Mouse (Mus musculus) stomach, embryonic 16.5 days (tissue): ENCODE data around the gene Tceanc. TPM values are rescaled to one million over a fixed set of nuclear protein-coding genes. Genes with fewer than 3 reads are reported as not detected.

Source experiments
- ATAC-seq: fragments of 200-750 bp; cut with Nextera tagmentation; 2 replicates; pipeline ENCODE4 v1.8.0; 2017; ENCODE audit warnings: moderate number of reproducible peaks, moderate TSS enrichment; ENCODE audit not compliant: insufficient read depth, low FRiP score
- H3K27ac ChIP-seq: fragments of 300-500 bp; sonication (generic); 2 replicates; pipeline ENCODE4 v1.5.1; 2014; ENCODE audit warnings: low read length
- H3K27me3 ChIP-seq: fragments of 300-500 bp; sonication (generic); 2 replicates; pipeline ENCODE4 v1.6.1; 2014; ENCODE audit warnings: low read length, control low read depth, mixed read lengths; ENCODE audit not compliant: control insufficient read depth, insufficient read depth
- H3K36me3 ChIP-seq: fragments of 300-500 bp; sonication (generic); 2 replicates; pipeline ENCODE4 v1.6.1; 2014; ENCODE audit warnings: low read length; ENCODE audit not compliant: control insufficient read depth, insufficient read depth
- H3K4me1 ChIP-seq: fragments of 300-500 bp; sonication (generic); 2 replicates; pipeline ENCODE4 v1.6.1; 2014; ENCODE audit warnings: low read length, control low read depth, mixed read lengths; ENCODE audit not compliant: control insufficient read depth, insufficient read depth
- H3K4me2 ChIP-seq: fragments of 300-500 bp; sonication (generic); 2 replicates; pipeline ENCODE4 v1.6.1; 2014; ENCODE audit warnings: low read depth, low read length, mixed read lengths
- H3K4me3 ChIP-seq: fragments of 300-500 bp; sonication (generic); replicated peaks from 2 replicates; pipeline ENCODE4 v1.5.1; 2014; ENCODE audit warnings: mild to moderate bottlenecking, low read length
- H3K9ac ChIP-seq: fragments of 300-500 bp; sonication (generic); 2 replicates; pipeline ENCODE4 v1.6.1; 2014; ENCODE audit warnings: low read length
- H3K9me3 ChIP-seq: fragments of 300-500 bp; sonication (generic); replicated peaks from 2 replicates; pipeline ENCODE4 v1.6.1; 2016; ENCODE audit warnings: low read length, control low read depth; ENCODE audit not compliant: control insufficient read depth
- WGBS: fragments of 180-500 bp; shearing (Covaris S2); extraction: QIAGEN DNeasy Blood & Tissue Kit; methylation state at CpG from one replicate; pipeline ENCODE4 v1.1.7; 2014; 5-methylcytosine and 5-hydroxymethylcytosine counted together
- polyA plus RNA-seq: library from polyadenylated mRNA; unstranded; fragments of >200 nt; fragmentation: Nextera tagmentation; extraction: Ambion mirVana; gene quantifications from 2 replicates; pipeline ENCODE4 v1.2.1, GENCODE M21; 2015

Gene Tceanc
- polyA plus RNA-seq, 1 experiment from 2014 or later: 5.4 TPM

GRCm38 (mm10) chrX:166509761-166510738, 8.3 kb downstream of the Tceanc start:
- ATAC-seq: peak; percentile 99

GRCm38 (mm10) chrX:166504421-166504820, 13.9 kb downstream of the Tceanc start:
- H3K9me3 ChIP-seq: no peaks in the 10 kb centered on the region
- H3K27ac ChIP-seq: no peak overlapping the region
- H3K27me3 ChIP-seq: no peaks in the 10 kb centered on the region; the same call in 1 of the 2 replicates
- H3K9ac ChIP-seq: no peak overlapping the region
- 27% methylated on average over 1 of the region's 2 CpGs for WGBS
- no peak overlapping the region for H3K4me3 ChIP-seq
- H3K36me3 ChIP-seq: no peaks in the 10 kb centered on the region
- ATAC-seq: no peak
- H3K4me1 ChIP-seq: no peaks in the 10 kb centered on the region
- H3K4me2 ChIP-seq: no peak overlapping the region

More at GRCm38 (mm10) chrX:166509761-166510738, 8.3 kb downstream of the Tceanc start:
- WGBS: 17% methylated on average over 65 of the region's 65 CpGs
- H3K9me3 ChIP-seq: no peaks in the 10 kb centered on the region
- peak overlapping the region; percentile 83 for H3K9ac ChIP-seq
- H3K4me1 ChIP-seq: no peaks in the 10 kb centered on the region
- H3K4me2 ChIP-seq: peak overlapping the region; percentile 49
- peak overlapping the region; percentile 61 for H3K4me3 ChIP-seq
- H3K27me3 ChIP-seq: no peaks in the 10 kb centered on the region; the same call in 1 of the 2 replicates
- H3K36me3 ChIP-seq: no peaks in the 10 kb centered on the region
- H3K27ac ChIP-seq: peak overlapping the region; percentile 98

- 85% methylated on average over 1 of the region's 1 CpGs for WGBS
- H3K9ac ChIP-seq: no peak overlapping the region
- ATAC-seq: no peak
- no peaks in the 10 kb centered on the region for H3K36me3 ChIP-seq
- H3K4me1 ChIP-seq: no peaks in the 10 kb centered on the region
- H3K27ac ChIP-seq: no peak overlapping the region
- no peaks in the 10 kb centered on the region; the same call in 1 of the 2 replicates for H3K27me3 ChIP-seq
- no peak overlapping the region for H3K4me2 ChIP-seq
- no peak overlapping the region for H3K4me3 ChIP-seq
- no peaks in the 10 kb centered on the region for H3K9me3 ChIP-seq
Measured at GRCm38 (mm10) chrX:166499496-166500190, 18.7 kb downstream of the Tceanc start.

GRCm38 (mm10) chrX:166497771-166498170, 20.6 kb downstream of the Tceanc start:
- Histone ChIP-seq H3K27me3 (no peaks in the 10 kb centered on the region; the same call in 1 of the 2 replicates), H3K27ac (no peak overlapping the region), H3K9me3 (no peaks in the 10 kb centered on the region), H3K4me2 (no peak overlapping the region), H3K9ac (no peak overlapping the region), H3K4me3 (no peak overlapping the region), H3K36me3 (no peaks in the 10 kb centered on the region), H3K4me1 (no peaks in the 10 kb centered on the region)
- ATAC-seq: no peak
- 82% methylated on average over 4 of the region's 4 CpGs for WGBS

GRCm38 (mm10) chrX:166495052-166495451, 23.3 kb downstream of the Tceanc start:
- no peak overlapping the region for H3K9ac ChIP-seq
- no peak overlapping the region for H3K4me3 ChIP-seq
- no peaks in the 10 kb centered on the region; the same call in 1 of the 2 replicates for H3K27me3 ChIP-seq
- no peaks in the 10 kb centered on the region for H3K4me1 ChIP-seq
- no peak overlapping the region for H3K27ac ChIP-seq
- no peaks in the 10 kb centered on the region for H3K9me3 ChIP-seq
- 88% methylated on average over 2 of the region's 2 CpGs for WGBS
- no peaks in the 10 kb centered on the region for H3K36me3 ChIP-seq
- no peak overlapping the region for H3K4me2 ChIP-seq
- ATAC-seq: no peak

GRCm38 (mm10) chrX:166479365-166479983, 38.9 kb downstream of the Tceanc start, which contains the start of gene Rab9:
Gene Rab9 (minus strand): TSS chrX:166479867.
- Histone ChIP-seq H3K4me2 (peak within 1 kb of the TSS; percentile 61), H3K9ac (peak within 1 kb of the TSS; percentile 83), H3K36me3 (no peaks in the 10 kb centered on the region), H3K27me3 (0 out of 2 replicates have a peak, but pooled peaks cover 4% of the 10 kb centered on the region), H3K4me3 (peak within 1 kb of the TSS; percentile 56), H3K4me1 (no peaks in the 10 kb centered on the region), H3K27ac (peak within 1 kb of the TSS; percentile 86), H3K9me3 (no peaks in the 10 kb centered on the region)
- WGBS: 12% methylated on average over 35 of the region's 41 CpGs
- ATAC-seq: peak; percentile 98

- Histone ChIP-seq H3K36me3 (no peaks in the 10 kb centered on the region), H3K9me3 (no peaks in the 10 kb centered on the region), H3K9ac (peak overlapping the region; percentile 83), H3K27me3 (0 out of 2 replicates have a peak, but pooled peaks cover 2% of the 10 kb centered on the region), H3K4me1 (no peaks in the 10 kb centered on the region), H3K27ac (peak overlapping the region; percentile 86), H3K4me2 (peak overlapping the region; percentile 61), H3K4me3 (peak overlapping the region; percentile 56)
- no peak for ATAC-seq
- 17% methylated on average over 28 of the region's 28 CpGs for WGBS
Measured at GRCm38 (mm10) chrX:166478631-166479364, 39.6 kb downstream of the Tceanc start.

- no peaks in the 10 kb centered on the region for H3K36me3 ChIP-seq
- no peaks in the 10 kb centered on the region for H3K27me3 ChIP-seq
- H3K9ac ChIP-seq: no peak overlapping the region
- no peaks in the 10 kb centered on the region for H3K9me3 ChIP-seq
- 55% methylated on average over 6 of the region's 6 CpGs for WGBS
- no peak for ATAC-seq
- H3K27ac ChIP-seq: no peak overlapping the region
- H3K4me1 ChIP-seq: no peaks in the 10 kb centered on the region
- peak overlapping the region; percentile 61 for H3K4me2 ChIP-seq
- peak overlapping the region; percentile 56 for H3K4me3 ChIP-seq
Measured at GRCm38 (mm10) chrX:166477393-166477792, 41.0 kb downstream of the Tceanc start.
